Mouse (Mus musculus): ENCODE results near the gene Phgdh. TPM values are rescaled to one million over a fixed set of nuclear protein-coding genes. Genes with fewer than 3 reads are reported as not detected.

Phgdh gene
- polyA plus RNA-seq (2017; shearing (Covaris generic)), result 160 TPM

DNA sequence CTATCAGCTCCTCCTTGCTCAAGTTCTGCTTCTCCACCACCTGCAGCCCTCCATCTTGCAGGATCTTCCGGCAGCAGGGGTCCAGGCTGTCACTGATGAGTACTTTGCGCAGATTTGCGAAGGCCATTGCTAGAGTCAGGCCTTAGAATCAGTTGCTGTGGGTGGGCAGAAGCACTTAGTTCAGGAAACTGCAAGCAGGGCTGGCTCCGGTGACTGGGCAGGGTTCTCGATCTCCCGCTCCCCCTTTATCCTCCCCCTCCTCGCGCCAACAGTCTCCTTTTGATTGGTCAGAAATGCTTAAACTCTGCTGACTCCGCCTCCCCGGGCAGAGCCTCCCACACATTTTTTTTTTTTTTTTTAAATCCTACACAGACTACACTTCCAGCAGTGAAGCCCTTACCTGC, at the start of gene Phgdh:
Phgdh (minus strand) TSS at position 285 of the 404 bp plus-strand sequence.

DNA sequence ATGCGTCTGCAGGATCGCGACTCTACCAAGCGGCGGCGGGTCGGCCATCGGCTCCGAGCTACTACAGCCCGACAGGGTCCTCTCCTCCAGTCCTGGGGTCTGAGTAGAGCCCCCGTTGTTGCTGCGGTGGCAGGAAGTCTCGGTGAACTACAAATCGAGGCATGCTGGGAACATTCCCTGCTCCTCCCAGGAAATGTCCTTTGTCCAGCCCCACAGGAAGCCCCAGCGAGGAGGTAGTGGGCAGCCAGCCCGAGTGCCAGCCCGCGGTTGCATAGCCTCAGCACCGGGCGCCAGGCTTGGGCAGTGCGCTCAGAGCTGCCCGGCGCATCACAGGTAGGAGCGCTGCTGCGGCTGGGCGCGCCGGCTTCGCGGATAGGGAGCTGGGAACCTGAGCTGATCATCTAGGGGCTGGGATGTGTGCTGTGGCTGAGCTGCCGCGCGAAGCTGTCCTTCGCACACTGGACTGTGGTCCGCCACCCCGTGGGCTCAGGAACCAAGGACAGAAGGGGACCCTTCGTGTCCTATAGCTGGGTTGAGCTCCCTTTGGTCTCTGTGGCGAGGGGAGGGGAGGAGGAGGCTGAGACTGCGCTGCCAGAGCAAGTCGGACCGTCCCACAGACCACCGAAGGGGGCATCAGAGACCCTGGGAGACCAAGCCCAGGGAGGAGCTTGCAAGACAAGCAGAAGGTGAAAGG, 42.6 kb upstream of the Phgdh start, which contains the start of gene Zfp697:
Zfp697 (plus strand) TSS at position 216 of the 694 bp plus-strand sequence.

DNA sequence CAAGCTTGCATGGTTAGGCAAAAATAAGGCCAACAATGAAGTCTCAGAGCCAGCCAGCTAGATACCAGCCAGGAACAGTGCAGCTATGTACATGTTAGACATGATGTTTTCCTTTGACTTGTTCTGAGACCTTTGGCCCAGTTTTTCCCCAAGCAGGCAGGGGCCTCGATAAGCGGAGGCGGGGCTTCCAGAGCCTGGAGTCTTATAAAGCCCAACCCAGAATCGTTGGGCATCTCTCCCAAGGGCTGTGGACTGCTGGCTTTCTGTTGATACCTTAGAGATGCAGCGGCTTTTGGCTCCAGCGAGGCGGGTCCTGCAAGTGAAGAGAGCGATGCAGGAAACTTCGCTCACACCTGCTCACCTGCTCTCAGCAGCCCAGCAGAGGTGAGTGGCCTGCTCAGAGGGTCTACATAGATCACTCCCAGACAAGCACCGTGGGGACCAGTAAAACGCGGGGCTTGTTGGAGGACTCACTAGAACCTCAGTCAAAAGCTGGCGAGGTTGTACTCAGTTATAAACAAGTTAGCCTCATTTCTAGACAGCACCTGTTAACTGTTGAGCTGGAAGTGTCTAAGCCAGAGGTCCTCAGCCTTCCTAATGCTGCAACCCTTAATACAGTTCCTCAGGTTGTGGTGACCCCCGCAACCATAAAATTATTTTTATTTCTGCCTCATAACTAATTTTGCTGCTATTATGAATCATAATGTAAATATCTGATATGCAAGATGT, 59.4 kb downstream of the Phgdh start, which contains the start of gene Hmgcs2:
Hmgcs2 (plus strand) TSS at position 232 of the 729 bp plus-strand sequence.

Other genes with a start within 250 kb of the Phgdh start
- not detected for gene Adam30, start 179.4 kb downstream of the Phgdh start, polyA plus RNA-seq (2017; shearing (Covaris generic))
- not detected for gene Reg4, start 117.8 kb downstream of the Phgdh start, polyA plus RNA-seq (2017; shearing (Covaris generic))
- not detected for gene Hmgcs2, start 59.6 kb downstream of the Phgdh start, polyA plus RNA-seq (2017; shearing (Covaris generic))
- 0.05 TPM for gene Zfp697, start 42.5 kb upstream of the Phgdh start, polyA plus RNA-seq (2017; shearing (Covaris generic))
- gene Gm4450, start 117.1 kb upstream of the Phgdh start, polyA plus RNA-seq (2017; shearing (Covaris generic)), result not detected
- not detected for gene Hsd3b4, start 170.5 kb upstream of the Phgdh start, polyA plus RNA-seq (2017; shearing (Covaris generic))
- gene Gm10681, start 248.8 kb upstream of the Phgdh start, polyA plus RNA-seq (2017; shearing (Covaris generic)), result not detected